Mouse (Mus musculus): Measurements from ENCODE around the gene Snrnp25. TPM values are rescaled to one million over a fixed set of nuclear protein-coding genes. Genes with fewer than 3 reads are reported as not detected.
A peak's percentile ranks its signal among the peaks of the same experiment; 100 is the strongest.

The Snrnp25 gene
- polyA plus RNA-seq, 1 experiment from 2014 or later = 87.0 TPM

- Histone ChIP-seq H3K27ac (ENCODE audit: low read depth, low read length) (no peak overlapping the region), H3K9ac (ENCODE audit: low read length) (no peak overlapping the region), H3K27me3 (ENCODE audit: control insufficient read depth, insufficient read depth, low read length) (no peaks in the 10 kb centered on the region), H3K4me1 (ENCODE audit: control insufficient read depth, insufficient read depth, low read length) (no peaks in the 10 kb centered on the region), H3K9me3 (ENCODE audit: control insufficient read depth, low read length) (no peaks in the 10 kb centered on the region), H3K36me3 (ENCODE audit: control insufficient read depth, insufficient read depth, low read length) (peaks cover 5% of the 10 kb centered on the region), H3K4me2 (no peak overlapping the region), H3K4me3 (ENCODE audit: low read depth, low read length) (no peak overlapping the region)
- WGBS = 83% methylated on average over 3 of the region's 3 CpGs
- no peak for DNase-seq (ENCODE audit: low spot score, missing footprints)
- ATAC-seq (ENCODE audit: low FRiP score) = no peak
Observed at GRCm38 (mm10) chr11:32235646-32236045, 30.4 kb downstream of the Snrnp25 start.

- Histone ChIP-seq H3K4me2 (no peak overlapping the region), H3K36me3 (ENCODE audit: control insufficient read depth, insufficient read depth, low read length) (peaks cover 5% of the 10 kb centered on the region), H3K9me3 (ENCODE audit: control insufficient read depth, low read length) (no peaks in the 10 kb centered on the region), H3K27ac (ENCODE audit: low read depth, low read length) (no peak overlapping the region), H3K4me1 (ENCODE audit: control insufficient read depth, insufficient read depth, low read length) (no peaks in the 10 kb centered on the region), H3K9ac (ENCODE audit: low read length) (no peak overlapping the region), H3K4me3 (ENCODE audit: low read depth, low read length) (no peak overlapping the region), H3K27me3 (ENCODE audit: control insufficient read depth, insufficient read depth, low read length) (no peaks in the 10 kb centered on the region)
- DNase-seq (ENCODE audit: low spot score, missing footprints) = peak; percentile 67
- no peak for ATAC-seq (ENCODE audit: low FRiP score)
- WGBS = 87% methylated on average over 2 of the region's 2 CpGs
Observed at GRCm38 (mm10) chr11:32236132-32236531, 30.9 kb downstream of the Snrnp25 start.

DNA sequence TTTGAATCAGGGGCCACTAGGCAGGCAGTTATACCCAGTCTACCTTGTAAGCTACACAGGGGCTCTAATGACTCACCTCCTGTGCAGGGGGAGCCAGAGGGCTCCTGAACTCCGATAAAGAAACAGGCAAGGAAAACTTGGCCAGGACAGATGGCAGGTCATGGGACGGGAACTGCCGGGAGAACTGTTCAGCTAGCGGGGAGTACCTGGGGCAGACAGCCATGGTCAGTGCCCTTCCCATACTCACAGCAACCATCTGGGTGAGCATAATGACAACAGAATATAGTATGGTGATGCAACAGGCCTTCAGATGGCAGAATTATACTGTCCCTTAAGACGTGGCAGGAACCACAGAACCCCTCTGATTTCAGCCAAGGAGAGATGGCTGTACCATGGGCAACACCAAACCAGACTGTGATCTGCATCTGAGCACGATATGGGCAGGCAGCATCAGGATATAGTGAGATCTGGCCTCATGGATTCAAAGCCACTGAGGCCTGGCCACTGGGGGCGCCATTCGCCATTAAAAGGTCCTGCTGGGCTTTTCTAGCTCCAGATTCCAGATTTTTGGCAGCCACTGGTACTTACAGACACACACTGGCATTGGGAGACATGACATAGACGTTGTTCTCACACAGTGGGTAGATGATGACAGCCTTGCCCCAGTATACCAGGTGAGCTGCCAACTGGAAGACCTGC, 31.6 kb downstream of the Snrnp25 start:
- Histone ChIP-seq H3K4me3 (ENCODE audit: low read depth, low read length) (no peak overlapping the region), H3K27ac (ENCODE audit: low read depth, low read length) (no peak overlapping the region), H3K4me1 (ENCODE audit: control insufficient read depth, insufficient read depth, low read length) (no peaks in the 10 kb centered on the region), H3K9ac (ENCODE audit: low read length) (no peak overlapping the region), H3K4me2 (no peak overlapping the region), H3K36me3 (ENCODE audit: control insufficient read depth, insufficient read depth, low read length) (peaks cover 4% of the 10 kb centered on the region), H3K9me3 (ENCODE audit: control insufficient read depth, low read length) (no peaks in the 10 kb centered on the region), H3K27me3 (ENCODE audit: control insufficient read depth, insufficient read depth, low read length) (no peaks in the 10 kb centered on the region)
- no peak for ATAC-seq (ENCODE audit: low FRiP score)
- peak; percentile 97 for DNase-seq (ENCODE audit: low spot score, missing footprints)
- 57% methylated on average over 9 of the region's 9 CpGs for WGBS

- Histone ChIP-seq H3K4me3 (ENCODE audit: low read depth, low read length) (no peak overlapping the region), H3K9ac (ENCODE audit: low read length) (no peak overlapping the region), H3K9me3 (ENCODE audit: control insufficient read depth, low read length) (no peaks in the 10 kb centered on the region), H3K4me2 (no peak overlapping the region), H3K4me1 (ENCODE audit: control insufficient read depth, insufficient read depth, low read length) (no peaks in the 10 kb centered on the region), H3K36me3 (ENCODE audit: control insufficient read depth, insufficient read depth, low read length) (peaks cover 4% of the 10 kb centered on the region), H3K27ac (ENCODE audit: low read depth, low read length) (no peak overlapping the region), H3K27me3 (ENCODE audit: control insufficient read depth, insufficient read depth, low read length) (no peaks in the 10 kb centered on the region)
- WGBS = 95% methylated on average over 3 of the region's 3 CpGs
- DNase-seq (ENCODE audit: low spot score, missing footprints) (no peak), ATAC-seq (ENCODE audit: low FRiP score) (no peak)
Observed at GRCm38 (mm10) chr11:32237411-32237795, 32.2 kb downstream of the Snrnp25 start.

GRCm38 (mm10) chr11:32238093-32238860, 33.1 kb downstream of the Snrnp25 start:
- Histone ChIP-seq H3K36me3 (ENCODE audit: control insufficient read depth, insufficient read depth, low read length) (peaks cover 4% of the 10 kb centered on the region; the same call in 1 of the 2 replicates), H3K4me1 (ENCODE audit: control insufficient read depth, insufficient read depth, low read length) (no peaks in the 10 kb centered on the region), H3K27me3 (ENCODE audit: control insufficient read depth, insufficient read depth, low read length) (no peaks in the 10 kb centered on the region), H3K4me2 (no peak overlapping the region), H3K4me3 (ENCODE audit: low read depth, low read length) (no peak overlapping the region), H3K9me3 (ENCODE audit: control insufficient read depth, low read length) (no peaks in the 10 kb centered on the region), H3K27ac (ENCODE audit: low read depth, low read length) (no peak overlapping the region), H3K9ac (ENCODE audit: low read length) (no peak overlapping the region)
- WGBS = 64% methylated on average over 5 of the region's 5 CpGs
- DNase-seq (ENCODE audit: low spot score, missing footprints) (peak; percentile 95), ATAC-seq (ENCODE audit: low FRiP score) (peak; percentile 47; the same call in 1 of the 2 replicates)

DNA sequence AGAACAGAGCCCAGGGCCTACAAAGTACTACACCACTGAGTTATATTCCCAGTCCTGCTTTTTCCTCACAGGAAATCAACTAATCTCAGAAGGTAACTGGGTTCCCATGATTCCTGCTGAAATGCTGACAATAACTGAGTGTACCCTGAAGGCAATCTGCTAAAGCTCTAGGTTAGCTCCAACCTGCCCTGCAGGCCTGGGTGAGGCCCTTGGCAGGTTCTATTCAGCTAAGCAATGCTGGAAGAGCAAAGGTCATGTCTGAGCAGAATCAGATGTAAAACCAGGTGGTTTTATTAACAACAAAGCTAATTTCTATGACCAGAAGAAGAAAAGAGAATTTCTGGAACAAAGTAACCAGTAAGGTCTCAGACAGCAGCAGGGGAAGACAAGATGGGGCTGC, 36.2 kb downstream of the Snrnp25 start:
- ATAC-seq (ENCODE audit: low FRiP score) (no peak), DNase-seq (ENCODE audit: low spot score, missing footprints) (no peak)
- Histone ChIP-seq H3K4me1 (ENCODE audit: control insufficient read depth, insufficient read depth, low read length) (no peaks in the 10 kb centered on the region), H3K4me2 (no peak overlapping the region), H3K9ac (ENCODE audit: low read length) (no peak overlapping the region), H3K27me3 (ENCODE audit: control insufficient read depth, insufficient read depth, low read length) (no peaks in the 10 kb centered on the region), H3K27ac (ENCODE audit: low read depth, low read length) (no peak overlapping the region), H3K9me3 (ENCODE audit: control insufficient read depth, low read length) (no peaks in the 10 kb centered on the region), H3K36me3 (ENCODE audit: control insufficient read depth, insufficient read depth, low read length) (no peaks in the 10 kb centered on the region; the same call in 1 of the 2 replicates), H3K4me3 (ENCODE audit: low read depth, low read length) (no peak overlapping the region)

DNA sequence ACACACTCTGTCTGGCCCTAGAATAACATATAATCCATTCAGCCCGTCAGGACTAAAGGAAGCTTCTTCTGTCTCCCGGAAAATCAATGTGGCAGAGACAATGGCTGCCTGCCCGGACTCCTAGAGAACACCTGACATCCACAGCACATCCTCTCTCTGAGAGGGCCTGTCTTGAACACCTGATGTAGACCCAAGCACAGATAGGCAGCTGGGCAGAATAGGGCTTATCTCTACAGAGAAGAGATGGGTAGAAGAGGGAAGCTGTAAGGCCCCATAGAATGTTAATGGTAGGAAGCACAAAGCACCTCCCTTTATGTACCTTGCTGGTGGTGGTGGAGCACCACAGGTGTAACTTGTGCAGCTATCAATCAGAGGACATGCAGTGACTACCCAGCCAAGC, 37.0 kb downstream of the Snrnp25 start:
- no peak overlapping the region for H3K27ac ChIP-seq (ENCODE audit: low read depth, low read length)
- DNase-seq (ENCODE audit: low spot score, missing footprints) (no peak), ATAC-seq (ENCODE audit: low FRiP score) (no peak)
- WGBS = 81% methylated on average over 3 of the region's 3 CpGs
- H3K9me3 ChIP-seq (ENCODE audit: control insufficient read depth, low read length) = no peaks in the 10 kb centered on the region
- H3K4me2 ChIP-seq = no peak overlapping the region
- H3K36me3 ChIP-seq (ENCODE audit: control insufficient read depth, insufficient read depth, low read length) = no peaks in the 10 kb centered on the region; the same call in 1 of the 2 replicates
- no peaks in the 10 kb centered on the region for H3K27me3 ChIP-seq (ENCODE audit: control insufficient read depth, insufficient read depth, low read length)
- H3K9ac ChIP-seq (ENCODE audit: low read length) = no peak overlapping the region
- H3K4me3 ChIP-seq (ENCODE audit: low read depth, low read length) = no peak overlapping the region
- H3K4me1 ChIP-seq (ENCODE audit: control insufficient read depth, insufficient read depth, low read length) = no peaks in the 10 kb centered on the region

- Histone ChIP-seq H3K9ac (ENCODE audit: low read length) (no peak overlapping the region), H3K4me1 (ENCODE audit: control insufficient read depth, insufficient read depth, low read length) (no peaks in the 10 kb centered on the region), H3K27ac (ENCODE audit: low read depth, low read length) (no peak overlapping the region), H3K36me3 (ENCODE audit: control insufficient read depth, insufficient read depth, low read length) (no peaks in the 10 kb centered on the region; the same call in 1 of the 2 replicates), H3K27me3 (ENCODE audit: control insufficient read depth, insufficient read depth, low read length) (no peaks in the 10 kb centered on the region), H3K4me2 (no peak overlapping the region), H3K4me3 (ENCODE audit: low read depth, low read length) (no peak overlapping the region), H3K9me3 (ENCODE audit: control insufficient read depth, low read length) (no peaks in the 10 kb centered on the region)
- ATAC-seq (ENCODE audit: low FRiP score) = no peak
- DNase-seq (ENCODE audit: low spot score, missing footprints) = no peak
- 79% methylated on average over 7 of the region's 7 CpGs for WGBS
Observed at GRCm38 (mm10) chr11:32243205-32243955, 38.2 kb downstream of the Snrnp25 start.

GRCm38 (mm10) chr11:32244064-32244463, 38.8 kb downstream of the Snrnp25 start:
- ATAC-seq (ENCODE audit: low FRiP score) = no peak
- H3K27ac ChIP-seq (ENCODE audit: low read depth, low read length) = no peak overlapping the region
- H3K9ac ChIP-seq (ENCODE audit: low read length) = no peak overlapping the region
- no peaks in the 10 kb centered on the region for H3K27me3 ChIP-seq (ENCODE audit: control insufficient read depth, insufficient read depth, low read length)
- H3K9me3 ChIP-seq (ENCODE audit: control insufficient read depth, low read length) = no peaks in the 10 kb centered on the region
- no peaks in the 10 kb centered on the region for H3K4me1 ChIP-seq (ENCODE audit: control insufficient read depth, insufficient read depth, low read length)
- no peak for DNase-seq (ENCODE audit: low spot score, missing footprints)
- no peak overlapping the region for H3K4me2 ChIP-seq
- 85% methylated on average over 3 of the region's 3 CpGs for WGBS
- no peaks in the 10 kb centered on the region; the same call in 1 of the 2 replicates for H3K36me3 ChIP-seq (ENCODE audit: control insufficient read depth, insufficient read depth, low read length)
- no peak overlapping the region for H3K4me3 ChIP-seq (ENCODE audit: low read depth, low read length)
